Mouse (Mus musculus) fat pad, adult 2 months (tissue): ENCODE results near the gene Zfc3h1.

ENCODE experiments used
- DNase-seq: peaks from one replicate; pipeline ENCODE4 v3.0.0-alpha.2; 2011; ENCODE audit warnings: low read depth, low spot score; ENCODE audit errors: extremely low read depth

Zfc3h1 gene

DNA sequence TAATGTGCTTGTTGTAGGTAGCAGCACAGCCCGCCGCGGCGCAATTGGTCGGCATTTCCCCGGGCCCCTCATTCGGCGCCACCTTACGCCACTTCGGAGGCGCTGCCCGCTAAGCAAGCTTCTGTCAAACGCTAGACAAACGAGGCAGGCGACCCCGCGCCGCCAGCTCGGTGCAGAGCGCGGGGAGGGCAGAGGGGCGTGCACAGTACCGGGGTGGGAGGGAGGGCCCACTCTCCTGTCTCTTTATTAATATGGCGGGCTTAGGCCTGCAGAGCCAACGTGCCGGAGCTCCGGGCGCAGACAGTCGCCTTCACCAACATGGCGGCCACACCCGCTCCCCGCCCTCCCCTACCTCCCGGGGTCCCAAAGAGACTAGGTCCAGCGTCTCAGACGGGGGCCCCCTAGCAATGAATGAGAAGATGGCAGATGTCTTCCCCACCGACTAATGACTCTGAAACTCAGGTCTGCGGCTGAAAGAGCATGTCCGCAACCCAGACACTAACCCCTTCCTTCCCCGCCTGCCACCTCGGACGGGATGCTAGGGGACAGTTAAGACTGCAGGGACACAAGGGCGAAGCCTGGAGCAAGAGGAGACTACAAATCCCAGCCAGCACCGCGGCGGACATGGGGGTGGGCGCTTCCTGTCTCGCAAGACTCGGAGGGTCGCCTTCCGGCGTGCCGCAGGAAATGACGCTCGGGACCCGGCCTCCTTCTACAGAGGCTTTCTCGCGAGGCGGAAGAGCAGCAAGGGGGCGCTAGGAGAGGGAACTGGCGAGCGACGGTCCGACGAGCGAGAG is at the start of gene Zfc3h1, which contains the start of gene Thap2:
TSS of gene Zfc3h1 (plus strand) at position 739 of the 797 bp plus-strand sequence.
TSS of gene Thap2 (minus strand) at position 223 of the 797 bp plus-strand sequence.
- peak; percentile 89 for DNase-seq

- no peak for DNase-seq
Measured at GRCm38 (mm10) chr10:115336901-115337300, 47.9 kb upstream of the Zfc3h1 start.

DNA sequence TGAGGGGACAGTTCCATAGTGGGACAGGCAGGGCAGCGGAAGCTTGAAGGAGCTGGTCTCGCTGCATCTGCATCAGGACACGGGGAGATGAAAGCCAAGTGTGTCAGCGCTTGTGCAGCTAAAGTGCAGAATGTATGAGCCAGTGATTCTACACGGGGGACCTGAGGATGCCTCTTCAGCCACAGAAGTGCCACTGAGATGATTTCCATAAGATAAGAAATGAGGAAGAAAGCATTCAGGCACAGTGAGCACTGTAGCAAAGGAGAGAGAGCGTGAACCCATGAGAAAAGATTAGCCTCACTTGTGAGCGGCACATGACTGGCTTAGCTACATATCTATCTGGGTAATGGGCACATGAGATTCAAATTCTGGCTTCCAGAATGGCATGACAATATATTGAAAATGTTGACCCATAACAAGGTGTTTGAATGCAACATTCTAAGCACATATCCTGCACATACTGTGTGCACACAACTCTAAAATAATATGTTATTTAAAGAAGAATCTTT is 44.9 kb upstream of the Zfc3h1 start:
- DNase-seq: no peak

DNA sequence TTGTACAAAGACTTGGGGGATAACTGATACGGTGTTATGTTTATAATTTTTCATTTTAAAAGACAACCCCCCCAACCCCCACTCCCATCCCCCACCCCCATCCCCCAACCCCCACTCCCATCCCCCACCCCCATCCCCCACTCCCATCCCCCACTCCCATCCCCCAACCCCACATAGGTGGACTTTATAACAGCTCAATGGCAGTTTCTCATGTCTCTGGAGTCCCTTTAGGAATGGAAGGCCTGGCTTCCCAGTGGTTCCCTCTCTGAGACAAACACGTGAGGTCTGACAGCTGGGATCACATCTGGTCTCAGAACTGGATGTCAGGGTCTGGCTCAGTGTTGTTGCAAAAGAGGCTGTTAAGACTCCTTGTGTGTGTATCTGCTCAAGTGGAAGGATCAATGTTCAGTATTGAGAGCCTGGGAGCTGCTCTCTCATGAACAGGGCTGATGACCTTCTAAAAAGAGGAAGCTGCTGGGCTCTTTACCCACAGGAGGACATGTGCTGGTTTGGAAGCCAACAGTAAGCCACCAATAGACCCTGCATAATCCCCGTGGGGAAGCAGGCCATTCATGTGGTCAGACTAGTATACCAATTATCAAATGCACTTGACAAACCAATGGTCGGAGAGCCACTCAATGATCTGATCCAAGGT is 41.9 kb upstream of the Zfc3h1 start:
- no peak for DNase-seq

DNA sequence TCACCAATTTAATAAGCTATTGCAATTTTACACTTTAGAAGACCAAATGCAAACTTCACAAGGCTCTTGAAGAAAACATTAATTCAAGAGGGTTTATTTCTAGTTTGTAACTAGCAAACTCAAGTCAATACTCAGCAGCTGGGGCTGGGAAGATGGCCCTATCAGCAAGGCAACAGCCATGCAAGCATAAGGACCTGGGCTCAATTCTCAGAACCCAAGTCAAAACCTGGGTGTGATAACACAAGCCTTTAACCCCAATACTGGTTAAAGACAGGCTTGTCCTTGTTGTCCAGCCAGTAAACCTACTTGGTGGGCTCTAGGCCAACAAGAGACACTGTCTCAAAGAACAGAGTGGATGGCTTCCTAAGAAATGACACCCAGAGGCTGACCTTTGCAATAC is 38.3 kb upstream of the Zfc3h1 start:
- no peak for DNase-seq

GRCm38 (mm10) chr10:115348131-115348530 is 36.6 kb upstream of the Zfc3h1 start:
- no peak for DNase-seq

- DNase-seq: no peak
Measured at GRCm38 (mm10) chr10:115349029-115349428, 35.7 kb upstream of the Zfc3h1 start.

- no peak for DNase-seq
Measured at GRCm38 (mm10) chr10:115349509-115349908, 35.2 kb upstream of the Zfc3h1 start.

DNA sequence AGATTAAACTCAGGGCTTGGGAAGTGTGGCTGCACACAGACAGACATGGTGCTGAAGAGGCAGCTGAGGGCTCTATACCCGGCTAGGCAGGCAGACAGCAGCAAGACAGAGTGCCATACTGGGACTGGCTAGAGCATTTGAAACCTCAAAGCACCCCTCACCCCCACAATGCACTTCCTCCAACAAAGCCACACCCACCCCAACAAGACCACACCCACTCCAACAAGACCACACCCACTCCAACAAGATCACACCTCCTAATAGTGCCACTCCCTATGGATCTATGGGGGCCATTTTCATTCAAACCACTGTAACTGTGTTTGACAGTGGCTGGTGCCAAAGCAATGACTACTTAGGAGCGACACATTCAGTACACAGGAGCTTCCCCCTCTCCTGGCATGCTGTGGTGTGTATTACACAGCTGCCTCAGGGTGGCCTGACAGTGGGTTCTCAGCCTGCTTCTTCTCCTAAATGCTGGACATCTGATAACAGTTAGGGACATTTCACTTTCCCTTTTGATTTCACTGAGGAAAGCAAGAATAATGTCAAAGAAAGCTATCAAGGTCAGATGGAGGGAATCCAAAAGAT is 33.9 kb upstream of the Zfc3h1 start:
- no peak for DNase-seq

DNA sequence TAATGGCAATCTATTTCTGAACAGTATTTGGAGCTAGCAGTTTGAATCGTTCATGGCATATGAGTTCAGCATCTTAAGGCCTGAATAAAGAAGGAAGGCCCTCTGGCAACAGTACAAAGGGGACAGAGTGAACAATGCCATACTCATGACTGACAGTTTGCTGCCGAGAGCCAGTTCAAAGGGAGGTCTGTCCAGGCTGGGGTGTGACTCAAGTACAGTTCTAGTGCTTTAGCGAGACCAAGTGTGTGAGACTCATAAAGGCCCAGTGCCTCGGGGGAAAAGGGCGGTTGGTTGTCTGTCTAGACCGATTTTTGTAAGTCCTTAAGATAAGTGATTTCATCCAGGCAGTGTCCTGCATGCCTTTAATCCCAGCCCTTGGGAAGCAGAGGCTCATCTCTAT is 30.2 kb upstream of the Zfc3h1 start:
- no peak for DNase-seq

GRCm38 (mm10) chr10:115355016-115355415 is 29.7 kb upstream of the Zfc3h1 start:
- DNase-seq: no peak

DNA sequence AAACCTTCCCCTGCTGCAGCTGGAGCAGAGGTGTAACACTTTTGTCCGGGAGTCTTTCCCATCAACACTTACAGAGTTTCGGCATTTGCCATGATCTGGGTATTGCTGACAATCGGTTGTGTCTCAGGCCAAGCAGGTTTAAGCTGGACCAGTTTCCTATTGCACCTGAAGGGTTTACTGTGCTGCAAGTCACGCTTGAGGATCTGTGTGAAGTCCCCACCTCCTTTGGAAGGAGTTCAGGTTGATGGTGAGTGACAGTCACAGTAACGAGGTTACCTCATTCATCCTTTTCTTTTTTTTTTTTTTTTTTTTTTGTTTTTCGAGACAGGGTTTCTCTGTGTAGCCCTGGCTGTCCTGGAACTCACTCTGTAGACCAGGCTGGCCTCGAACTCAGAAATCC is 28.7 kb upstream of the Zfc3h1 start:
- DNase-seq: no peak

- no peak for DNase-seq
Measured at GRCm38 (mm10) chr10:115358216-115358919, 26.4 kb upstream of the Zfc3h1 start.

DNA sequence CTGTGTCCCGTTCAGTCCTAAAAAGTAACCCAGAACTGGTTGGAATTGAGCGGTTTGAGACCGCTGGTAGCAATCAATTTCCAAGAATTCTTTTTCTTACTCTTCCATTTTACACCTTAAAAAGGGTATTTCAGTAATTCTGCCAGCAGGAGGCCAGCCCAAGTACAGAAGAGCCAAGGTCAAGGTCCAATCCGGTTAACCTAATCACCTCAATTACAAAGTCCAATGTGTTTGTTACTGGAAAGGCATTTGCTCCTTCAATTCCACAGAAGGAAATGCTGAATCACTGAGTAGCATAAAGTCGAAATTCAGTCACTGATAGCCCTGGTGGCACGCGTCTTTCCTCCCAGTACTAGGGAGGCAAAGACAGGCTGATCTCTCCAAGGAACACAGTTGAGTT is 25.7 kb upstream of the Zfc3h1 start:
- DNase-seq: no peak

DNA sequence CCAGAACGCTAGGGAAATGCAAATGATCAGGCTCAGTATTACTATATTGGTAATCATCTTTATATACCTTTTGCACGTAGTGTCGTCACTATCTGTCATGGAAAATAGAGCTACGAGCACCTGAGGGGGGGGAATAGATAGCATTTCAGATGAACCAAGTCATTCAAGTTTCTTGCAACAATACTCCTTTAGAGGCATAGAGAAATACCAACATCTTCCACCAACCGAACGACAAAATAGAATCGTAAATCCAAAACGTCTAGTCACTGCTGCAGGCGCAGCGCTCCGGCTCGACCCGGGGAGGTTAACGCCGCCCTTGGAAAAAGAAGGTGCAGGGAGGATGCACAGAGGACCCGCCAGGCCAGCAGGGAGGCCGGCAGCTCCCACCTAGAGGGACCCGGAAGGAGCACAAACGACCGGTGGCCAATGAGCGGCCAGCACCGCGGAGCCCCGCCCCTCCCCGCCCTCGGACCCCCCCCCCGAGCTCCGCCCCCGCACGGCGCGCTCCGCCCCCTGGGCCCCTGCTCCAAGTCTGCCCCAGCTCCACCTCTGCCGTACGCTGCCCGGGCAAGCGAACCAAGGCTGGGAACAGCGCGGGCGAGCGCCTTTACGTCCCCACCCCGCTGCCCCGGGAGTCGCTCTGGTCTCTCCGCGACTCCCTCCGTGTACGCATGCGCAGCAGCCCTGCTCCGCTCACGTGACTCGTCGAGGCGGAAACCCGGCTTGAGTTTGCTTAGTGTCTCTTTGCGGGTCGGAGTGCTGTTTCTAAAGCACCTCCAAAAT is 22.7 kb upstream of the Zfc3h1 start, which contains the start of gene Tmem19:
TSS of gene Tmem19 (minus strand) at position 662 of the 783 bp plus-strand sequence.
- no peak for DNase-seq

DNA sequence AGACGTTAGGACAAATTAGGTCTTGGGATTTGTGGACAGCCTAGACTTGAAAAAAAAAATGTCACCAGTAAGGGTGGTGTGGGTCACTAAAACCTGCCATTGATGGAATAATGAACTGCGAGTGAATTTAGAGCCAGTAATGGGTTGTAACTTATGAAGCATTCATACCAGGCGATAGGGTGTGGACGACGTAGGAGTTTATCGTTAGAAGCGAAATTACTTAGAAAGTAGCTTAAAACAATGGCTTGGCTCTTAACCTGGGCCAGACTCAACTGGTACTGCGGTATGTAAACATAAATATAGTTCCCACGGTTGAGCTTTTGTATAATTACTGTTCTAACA is 22.2 kb upstream of the Zfc3h1 start:
- DNase-seq: no peak

DNA sequence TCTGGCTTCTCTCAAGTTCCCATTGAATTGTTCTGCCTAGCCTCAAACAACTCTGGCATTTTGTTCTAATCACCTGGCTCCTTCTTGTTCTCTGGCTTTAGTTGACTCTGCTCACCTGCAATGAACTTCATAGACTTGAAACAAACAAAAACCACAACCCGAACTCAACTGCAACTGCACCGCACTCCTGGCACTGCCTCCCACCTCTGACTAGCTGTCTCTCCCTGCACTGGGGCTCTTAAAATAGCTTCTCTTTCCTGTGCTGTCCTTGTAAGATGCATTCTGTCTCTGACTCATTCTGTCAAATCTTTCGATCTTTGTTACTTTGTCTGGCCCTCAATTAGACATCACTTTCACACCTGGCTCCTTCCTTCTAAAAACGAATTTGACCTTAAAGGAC is 21.6 kb upstream of the Zfc3h1 start:
- no peak for DNase-seq

- DNase-seq: no peak
Measured at GRCm38 (mm10) chr10:115381506-115382084, 3.2 kb upstream of the Zfc3h1 start.

- DNase-seq: no peak
Measured at GRCm38 (mm10) chr10:115382846-115383643, 1.7 kb upstream of the Zfc3h1 start.
